Mouse (Mus musculus): ENCODE data around the gene Otulin. TPM values are rescaled to one million over a fixed set of nuclear protein-coding genes. Genes with fewer than 3 reads are reported as not detected.
A peak's percentile ranks its signal among the peaks of the same experiment; 100 is the strongest.

Gene Otulin
- polyA plus RNA-seq, 1 experiment from 2014 or later, result 22.3 TPM

DNA sequence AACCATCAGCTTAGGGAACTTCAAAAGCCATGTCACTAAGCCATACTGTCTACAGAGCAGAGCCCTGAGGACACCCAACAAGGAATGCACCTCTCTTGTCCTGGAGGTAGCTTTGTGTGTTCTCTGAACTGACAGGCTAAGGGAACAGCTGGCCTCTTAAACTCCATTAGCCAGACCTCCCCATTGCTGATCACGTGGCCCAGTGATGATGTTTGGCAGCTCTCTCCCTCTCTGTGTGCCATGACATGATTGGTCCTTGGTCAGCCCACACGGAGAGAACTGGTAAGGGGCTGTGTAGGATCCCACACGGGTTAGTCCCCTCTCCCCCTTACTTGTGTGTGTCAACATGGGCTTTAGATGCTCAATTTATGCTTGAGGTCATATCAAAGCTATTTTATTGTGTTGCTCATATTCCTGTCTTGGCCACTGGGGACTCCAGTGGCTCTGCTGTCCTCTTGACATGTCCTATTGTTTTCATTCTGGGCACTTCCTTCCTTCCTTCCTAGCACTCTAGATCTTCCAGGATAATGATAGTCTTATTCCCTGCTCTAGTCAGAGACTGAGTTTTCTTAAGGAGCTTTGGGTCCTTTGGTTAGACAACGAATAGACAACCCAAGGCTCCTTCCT, 44.9 kb downstream of the Otulin start:
- Histone ChIP-seq H3K4me3 (no peak overlapping the region), H3K36me3 (replicated peaks) (no peaks in the 10 kb centered on the region), H3K4me1 (0 out of 2 replicates have a peak, but pooled peaks cover 4% of the 10 kb centered on the region), H3K27ac (no peak overlapping the region), H3K27me3 (replicated peaks) (no peaks in the 10 kb centered on the region), H3K4me2 (no peak overlapping the region), H3K9me3 (no peaks in the 10 kb centered on the region), H3K9ac (no peak overlapping the region)
- 79% methylated on average over 4 of the region's 4 CpGs for WGBS
- ATAC-seq (replicated peaks), result no peak

DNA sequence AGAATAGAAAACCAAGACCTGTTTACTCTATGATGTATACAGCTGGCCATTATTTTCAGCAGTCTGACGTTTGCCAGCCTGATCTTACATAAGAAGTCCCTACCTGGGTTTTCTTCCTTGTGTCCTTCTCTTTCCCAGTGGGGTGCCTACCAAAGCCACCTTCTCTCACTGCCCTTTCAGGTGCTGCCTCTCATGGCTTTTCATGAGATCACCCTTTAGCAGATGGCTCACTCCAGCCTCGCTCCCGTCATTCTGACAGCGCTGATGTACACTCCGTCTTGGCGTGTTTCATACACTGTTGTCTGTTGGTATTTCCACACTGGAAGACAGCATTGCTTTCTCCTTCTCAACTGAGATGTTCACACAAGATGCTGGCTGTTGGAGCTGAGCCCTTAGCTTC, 46.9 kb downstream of the Otulin start:
- Histone ChIP-seq H3K4me2 (no peak overlapping the region), H3K4me3 (no peak overlapping the region), H3K9ac (no peak overlapping the region), H3K27me3 (replicated peaks) (no peaks in the 10 kb centered on the region), H3K27ac (no peak overlapping the region), H3K36me3 (replicated peaks) (no peaks in the 10 kb centered on the region; the same call in 1 of the 2 replicates), H3K9me3 (no peaks in the 10 kb centered on the region), H3K4me1 (0 out of 2 replicates have a peak, but pooled peaks cover 4% of the 10 kb centered on the region)
- WGBS, result 93% methylated on average over 6 of the region's 6 CpGs
- ATAC-seq (replicated peaks), result no peak

DNA sequence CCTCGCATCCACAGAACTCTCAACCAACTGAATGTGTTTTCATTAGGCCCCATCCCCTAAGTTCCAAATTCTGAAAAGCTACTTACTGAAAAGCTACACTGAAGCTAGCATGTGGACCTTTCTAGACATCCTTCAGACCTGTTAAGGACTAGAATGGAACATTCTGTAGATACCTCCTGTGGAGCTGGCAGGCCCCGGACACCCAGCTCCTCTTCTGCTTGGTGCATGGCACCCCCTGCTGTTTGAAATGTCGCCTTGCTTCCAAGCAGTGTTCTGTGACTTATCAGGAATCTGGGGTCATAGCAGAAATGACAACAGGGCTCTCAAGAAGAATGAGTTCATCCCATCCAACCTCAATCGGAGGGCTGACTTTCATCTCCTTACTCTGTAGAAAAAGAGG, 47.5 kb downstream of the Otulin start:
- H3K36me3 ChIP-seq (replicated peaks), result no peaks in the 10 kb centered on the region; the same call in 1 of the 2 replicates
- H3K27me3 ChIP-seq (replicated peaks), result no peaks in the 10 kb centered on the region
- H3K9ac ChIP-seq, result no peak overlapping the region
- WGBS, result 81% methylated on average over 4 of the region's 4 CpGs
- H3K4me1 ChIP-seq, result 0 out of 2 replicates have a peak, but pooled peaks cover 4% of the 10 kb centered on the region
- no peak overlapping the region for H3K4me3 ChIP-seq
- ATAC-seq (replicated peaks), result no peak
- H3K4me2 ChIP-seq, result no peak overlapping the region
- H3K9me3 ChIP-seq, result no peaks in the 10 kb centered on the region
- no peak overlapping the region for H3K27ac ChIP-seq

DNA sequence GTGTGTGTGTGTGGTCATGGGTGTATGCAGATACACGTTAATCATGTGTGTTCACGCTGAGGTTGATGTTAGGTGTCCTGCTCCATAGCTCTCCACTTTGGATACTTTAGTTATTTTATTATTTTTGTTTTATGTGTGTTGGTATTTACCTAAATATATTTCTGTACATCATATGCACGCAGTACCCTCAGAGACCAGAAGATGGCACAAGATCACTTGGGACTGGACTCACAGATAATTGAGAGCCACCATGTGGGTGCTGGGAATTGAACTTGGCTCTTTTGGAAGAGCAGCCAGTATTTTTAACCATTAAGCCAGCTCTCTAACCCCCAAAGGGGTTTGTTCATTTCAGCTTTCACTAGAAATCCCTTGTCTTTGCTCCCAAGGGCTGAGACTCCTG, 48.1 kb downstream of the Otulin start:
- no peak overlapping the region for H3K27ac ChIP-seq
- H3K27me3 ChIP-seq (replicated peaks), result no peaks in the 10 kb centered on the region
- no peaks in the 10 kb centered on the region for H3K9me3 ChIP-seq
- no peak overlapping the region for H3K9ac ChIP-seq
- no peak overlapping the region for H3K4me3 ChIP-seq
- no peaks in the 10 kb centered on the region; the same call in 1 of the 2 replicates for H3K36me3 ChIP-seq (replicated peaks)
- ATAC-seq (replicated peaks), result no peak
- H3K4me2 ChIP-seq, result no peak overlapping the region
- WGBS, result 88% methylated on average over 3 of the region's 3 CpGs
- H3K4me1 ChIP-seq, result 0 out of 2 replicates have a peak, but pooled peaks cover 4% of the 10 kb centered on the region

DNA sequence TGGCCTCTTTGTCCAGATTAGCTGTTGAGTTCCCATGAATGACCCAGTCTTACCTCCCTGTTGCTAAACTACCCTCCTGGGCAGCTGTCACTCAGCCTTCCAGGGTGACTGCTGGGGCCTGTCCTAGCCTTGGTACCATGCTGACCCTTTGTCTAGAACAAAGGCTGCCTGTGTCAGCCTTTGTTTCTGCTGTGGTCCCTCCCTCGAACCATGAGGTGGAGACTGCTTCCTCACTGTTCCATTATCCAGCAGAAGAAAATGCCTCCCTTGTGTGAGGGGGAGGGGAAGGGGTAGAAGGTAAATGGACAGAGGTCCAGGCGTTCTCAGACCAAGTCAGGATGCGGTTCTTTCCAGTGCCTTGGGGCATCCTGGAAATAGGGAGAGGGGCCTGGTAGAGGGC, 48.9 kb downstream of the Otulin start:
- no peak overlapping the region for H3K9ac ChIP-seq
- 19% methylated on average over 3 of the region's 3 CpGs for WGBS
- 0 out of 2 replicates have a peak, but pooled peaks cover 4% of the 10 kb centered on the region for H3K4me1 ChIP-seq
- no peak overlapping the region for H3K27ac ChIP-seq
- no peaks in the 10 kb centered on the region; the same call in 1 of the 2 replicates for H3K36me3 ChIP-seq (replicated peaks)
- no peak overlapping the region for H3K4me3 ChIP-seq
- no peaks in the 10 kb centered on the region for H3K27me3 ChIP-seq (replicated peaks)
- ATAC-seq (replicated peaks), result peak; percentile 30; the same call in 1 of the 2 replicates
- no peak overlapping the region for H3K4me2 ChIP-seq
- H3K9me3 ChIP-seq, result no peaks in the 10 kb centered on the region

DNA sequence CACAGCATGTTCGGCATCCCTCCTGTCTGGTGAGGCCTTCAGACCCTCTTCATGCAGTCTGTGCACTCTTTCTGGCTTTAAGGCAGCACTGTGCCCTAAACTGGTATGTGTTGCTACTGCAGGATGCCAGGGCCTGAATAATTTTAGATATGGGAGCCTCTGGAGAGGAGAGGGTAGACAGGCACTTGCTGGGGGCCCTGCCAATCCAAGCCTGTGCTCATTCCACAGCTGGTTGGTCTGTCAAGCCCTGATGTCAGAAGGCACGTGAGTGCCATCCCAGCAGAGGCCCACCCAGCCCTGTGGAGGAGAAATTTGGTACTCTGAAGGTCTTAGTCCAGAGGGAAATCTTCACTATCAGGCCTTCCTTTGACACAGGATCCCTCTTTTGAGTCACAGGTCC, 49.7 kb downstream of the Otulin start:
- H3K4me3 ChIP-seq, result no peak overlapping the region
- H3K27me3 ChIP-seq (replicated peaks), result no peaks in the 10 kb centered on the region
- H3K27ac ChIP-seq, result no peak overlapping the region
- no peak overlapping the region for H3K4me2 ChIP-seq
- WGBS, result 73% methylated on average over 2 of the region's 2 CpGs
- no peak for ATAC-seq (replicated peaks)
- H3K9me3 ChIP-seq, result no peaks in the 10 kb centered on the region
- H3K36me3 ChIP-seq (replicated peaks), result no peaks in the 10 kb centered on the region; the same call in 1 of the 2 replicates
- H3K9ac ChIP-seq, result no peak overlapping the region
- 0 out of 2 replicates have a peak, but pooled peaks cover 4% of the 10 kb centered on the region for H3K4me1 ChIP-seq

DNA sequence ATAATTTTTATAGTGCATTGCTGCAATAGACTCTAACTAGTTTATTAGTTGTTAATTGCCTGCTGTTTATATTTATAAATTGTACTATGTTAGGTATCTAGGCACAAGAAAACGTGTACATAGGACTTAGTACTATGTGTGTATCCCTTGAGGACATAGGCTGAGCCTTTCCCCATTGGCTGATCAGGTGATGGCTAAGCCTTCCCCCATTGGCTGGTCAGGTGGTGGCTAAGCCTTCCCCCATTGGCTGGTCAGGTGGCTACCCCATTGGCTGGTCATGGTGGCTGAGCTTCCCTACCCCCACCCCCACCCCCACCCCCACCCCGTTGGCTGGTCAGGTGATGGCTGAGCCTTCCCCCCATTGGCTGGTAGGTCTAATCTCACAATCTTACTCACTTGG, 50.6 kb downstream of the Otulin start:
- Histone ChIP-seq H3K9me3 (no peaks in the 10 kb centered on the region), H3K27me3 (replicated peaks) (no peaks in the 10 kb centered on the region), H3K4me2 (no peak overlapping the region), H3K9ac (no peak overlapping the region), H3K4me1 (0 out of 2 replicates have a peak, but pooled peaks cover 4% of the 10 kb centered on the region), H3K4me3 (no peak overlapping the region), H3K27ac (no peak overlapping the region), H3K36me3 (replicated peaks) (no peaks in the 10 kb centered on the region; the same call in 1 of the 2 replicates)
- ATAC-seq (replicated peaks), result no peak
- WGBS, result 88% methylated on average over 2 of the region's 2 CpGs

DNA sequence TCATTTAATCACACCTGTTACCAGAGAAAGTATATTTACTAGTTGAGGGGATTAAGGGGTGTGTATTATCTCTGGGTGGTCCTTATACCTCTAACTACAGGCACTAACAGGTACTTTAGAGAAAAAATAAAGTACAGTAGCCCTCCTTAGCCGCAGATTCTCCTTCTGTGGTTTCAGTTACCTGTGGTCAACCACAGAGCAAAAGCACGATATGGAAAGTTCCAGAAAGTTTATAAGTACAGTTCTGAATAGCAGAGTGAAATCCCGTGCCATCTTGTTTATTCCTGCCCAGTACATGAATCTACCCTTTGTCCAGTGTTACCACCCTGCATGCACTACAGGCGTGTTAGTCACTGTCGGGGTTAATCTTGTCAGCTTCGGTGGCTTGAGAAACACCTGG, 51.6 kb downstream of the Otulin start:
- no peak for ATAC-seq (replicated peaks)

DNA sequence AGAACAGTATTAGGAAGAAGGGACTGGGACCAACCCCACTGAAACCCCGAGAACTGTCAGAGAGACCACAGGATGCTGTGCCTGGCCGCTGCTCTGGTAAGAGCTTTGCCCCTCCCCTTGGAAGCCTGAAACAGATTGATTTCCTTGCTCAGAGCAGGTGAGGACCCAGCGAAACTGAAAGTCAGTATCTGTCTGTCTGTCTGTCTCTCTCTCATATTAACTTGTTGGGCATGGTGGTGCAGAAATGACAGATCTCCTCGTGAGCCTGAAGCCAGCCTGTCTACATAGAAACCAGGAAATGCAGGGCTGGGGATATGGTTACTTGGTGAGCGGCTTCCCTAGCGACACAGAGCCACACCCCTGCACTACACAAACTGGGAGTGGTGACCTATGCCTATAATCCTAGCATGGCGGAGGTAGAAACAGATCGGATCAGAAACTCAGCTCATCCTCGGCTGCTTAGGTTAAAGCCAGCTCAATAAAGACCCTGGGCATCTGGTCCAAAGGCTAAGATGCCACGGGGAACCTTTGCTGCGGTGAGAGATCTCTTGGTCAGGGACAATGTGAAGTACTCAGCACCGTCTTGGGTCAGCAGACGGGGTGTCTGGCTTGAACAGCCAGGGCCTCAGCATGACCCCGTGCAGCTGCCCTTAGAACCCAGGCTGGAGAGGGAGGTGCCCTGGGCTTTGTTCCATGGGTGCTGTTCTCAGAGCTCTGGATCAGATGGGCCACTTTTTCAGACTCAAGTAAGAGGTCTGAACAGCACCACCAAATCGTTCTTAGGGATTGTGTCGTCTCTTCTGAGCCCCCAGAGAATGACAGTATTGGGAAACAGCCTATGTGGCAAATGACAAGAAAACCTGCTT, 52.3 kb downstream of the Otulin start:
- 82% methylated on average over 16 of the region's 16 CpGs for WGBS
- 0 out of 2 replicates have a peak, but pooled peaks cover 4% of the 10 kb centered on the region for H3K4me1 ChIP-seq
- H3K4me2 ChIP-seq, result no peak overlapping the region
- H3K27me3 ChIP-seq (replicated peaks), result no peaks in the 10 kb centered on the region
- H3K9ac ChIP-seq, result no peak overlapping the region
- H3K4me3 ChIP-seq, result no peak overlapping the region
- no peaks in the 10 kb centered on the region for H3K9me3 ChIP-seq
- no peaks in the 10 kb centered on the region; the same call in 1 of the 2 replicates for H3K36me3 ChIP-seq (replicated peaks)
- H3K27ac ChIP-seq, result no peak overlapping the region
- ATAC-seq (replicated peaks), result no peak

More for the DNA sequence above, 51.6 kb downstream of the Otulin start:
- no peak overlapping the region for H3K9ac ChIP-seq
- 95% methylated on average over 6 of the region's 6 CpGs for WGBS
- H3K4me3 ChIP-seq, result no peak overlapping the region
- no peak overlapping the region for H3K27ac ChIP-seq
- no peaks in the 10 kb centered on the region for H3K9me3 ChIP-seq
- H3K27me3 ChIP-seq (replicated peaks), result no peaks in the 10 kb centered on the region
- no peaks in the 10 kb centered on the region; the same call in 1 of the 2 replicates for H3K36me3 ChIP-seq (replicated peaks)
- H3K4me1 ChIP-seq, result 0 out of 2 replicates have a peak, but pooled peaks cover 4% of the 10 kb centered on the region
- H3K4me2 ChIP-seq, result no peak overlapping the region

DNA sequence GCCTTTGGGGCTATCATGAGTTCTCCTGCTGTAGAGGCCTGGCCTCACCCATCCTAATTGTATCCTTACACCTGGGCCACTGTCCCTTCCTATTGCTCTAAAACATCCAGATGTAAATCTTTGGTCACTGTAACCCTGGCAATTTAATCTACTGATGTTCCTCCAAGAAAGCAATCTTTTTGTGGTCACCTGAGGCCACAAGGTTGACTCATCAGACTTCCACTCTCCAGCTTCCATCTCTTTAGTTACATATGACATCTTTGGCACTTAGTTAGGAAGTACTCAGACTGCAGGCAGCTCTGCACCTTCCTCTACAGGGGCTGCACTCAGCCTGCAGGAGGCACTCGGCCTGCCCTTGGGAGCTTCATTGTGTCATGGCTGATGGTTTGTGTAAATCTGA, 53.6 kb downstream of the Otulin start:
- H3K27ac ChIP-seq, result no peak overlapping the region
- no peak overlapping the region for H3K9ac ChIP-seq
- H3K36me3 ChIP-seq (replicated peaks), result peaks cover 7% of the 10 kb centered on the region; the same call in 1 of the 2 replicates
- 0 out of 2 replicates have a peak, but pooled peaks cover 4% of the 10 kb centered on the region for H3K4me1 ChIP-seq
- no peak for ATAC-seq (replicated peaks)
- H3K4me2 ChIP-seq, result no peak overlapping the region
- no peaks in the 10 kb centered on the region for H3K27me3 ChIP-seq (replicated peaks)
- H3K4me3 ChIP-seq, result no peak overlapping the region
- 86% methylated on average over 1 of the region's 1 CpGs for WGBS
- no peaks in the 10 kb centered on the region for H3K9me3 ChIP-seq

DNA sequence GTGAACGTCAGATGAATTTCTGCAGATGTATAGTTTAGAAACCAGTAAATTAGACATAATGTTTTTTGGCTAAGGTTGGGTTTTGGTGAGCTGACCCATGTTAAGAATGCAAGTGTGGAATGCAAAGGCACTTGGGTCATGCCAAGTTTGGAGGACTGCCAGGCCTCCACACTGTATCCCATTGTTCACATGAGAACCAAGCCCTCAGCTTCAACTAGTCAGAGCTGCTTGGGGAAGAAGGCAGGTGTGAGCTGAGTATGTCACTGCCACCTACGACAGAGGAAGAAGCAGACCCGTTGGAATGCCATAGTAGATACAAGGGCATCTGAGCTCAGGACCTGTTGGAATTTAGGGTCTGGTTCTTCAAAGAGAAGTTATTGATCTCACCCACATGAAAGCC, 54.6 kb downstream of the Otulin start:
- no peak overlapping the region for H3K9ac ChIP-seq
- peak; percentile 40; the same call in 1 of the 2 replicates for ATAC-seq (replicated peaks)
- no peak overlapping the region for H3K4me3 ChIP-seq
- no peaks in the 10 kb centered on the region for H3K27me3 ChIP-seq (replicated peaks)
- H3K4me1 ChIP-seq, result no peaks in the 10 kb centered on the region
- 88% methylated on average over 3 of the region's 3 CpGs for WGBS
- no peak overlapping the region for H3K27ac ChIP-seq
- peaks cover 12% of the 10 kb centered on the region; the same call in 1 of the 2 replicates for H3K36me3 ChIP-seq (replicated peaks)
- H3K9me3 ChIP-seq, result no peaks in the 10 kb centered on the region
- H3K4me2 ChIP-seq, result no peak overlapping the region
